Mouse (Mus musculus) MEL-GATA-1-ER (cell line): ENCODE results near the gene Lor.

Experiments
- DNase-seq: peaks from one replicate; pipeline ENCODE4 v3.0.0-alpha.2; 2012; ENCODE audit warnings: low read depth; ENCODE audit errors: extremely low read depth

Gene Lor

DNA sequence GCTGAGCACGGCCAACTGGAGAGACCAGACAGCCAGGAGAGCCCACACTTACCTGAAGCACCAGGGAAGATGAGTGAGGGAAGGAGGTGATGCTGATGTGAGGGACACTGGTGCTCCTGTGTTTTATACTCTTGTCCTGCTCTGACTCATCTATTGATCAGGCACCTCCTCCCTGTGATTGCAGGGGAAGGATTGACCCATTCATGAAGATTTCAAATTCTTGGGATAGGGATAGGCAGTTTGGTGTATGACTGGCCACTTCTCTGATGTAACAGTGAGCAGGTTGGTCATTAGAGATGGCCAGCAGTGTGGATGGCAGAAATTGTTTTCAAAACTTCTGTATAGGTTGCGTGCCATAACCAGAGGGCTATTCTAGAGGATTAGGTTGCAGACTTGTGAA, at the start of gene Lor:
TSS of gene Lor (minus strand) at position 101 of the 400 bp plus-strand sequence.
- DNase-seq: no peak

DNA sequence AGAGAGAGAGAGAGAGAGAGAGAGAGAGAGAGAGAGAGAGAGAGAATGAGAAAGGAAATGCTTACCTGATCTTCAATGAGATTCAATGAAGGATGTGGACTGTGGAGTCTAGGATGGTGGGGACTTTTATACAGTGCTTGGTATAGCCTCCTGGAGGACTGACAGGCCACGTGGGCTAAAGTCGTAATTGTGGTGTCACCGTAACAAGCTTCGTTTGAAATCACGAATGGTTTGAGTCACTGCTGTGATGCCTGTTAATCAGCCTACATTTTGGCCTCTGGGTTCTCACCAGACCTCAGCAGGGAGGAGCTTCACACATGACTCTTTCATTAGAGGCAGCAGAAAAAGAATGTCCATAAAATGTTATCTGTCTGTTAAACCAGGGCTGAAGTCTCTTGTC, 40.9 kb upstream of the Lor start, which contains the start of gene Prr9:
TSS of gene Prr9 (minus strand) at position 101 of the 400 bp plus-strand sequence.
- no peak for DNase-seq

GRCm38 (mm10) chr3:92120902-92121301, 38.0 kb upstream of the Lor start:
- DNase-seq: no peak

GRCm38 (mm10) chr3:92117930-92118329, 35.0 kb upstream of the Lor start:
- DNase-seq: no peak

DNA sequence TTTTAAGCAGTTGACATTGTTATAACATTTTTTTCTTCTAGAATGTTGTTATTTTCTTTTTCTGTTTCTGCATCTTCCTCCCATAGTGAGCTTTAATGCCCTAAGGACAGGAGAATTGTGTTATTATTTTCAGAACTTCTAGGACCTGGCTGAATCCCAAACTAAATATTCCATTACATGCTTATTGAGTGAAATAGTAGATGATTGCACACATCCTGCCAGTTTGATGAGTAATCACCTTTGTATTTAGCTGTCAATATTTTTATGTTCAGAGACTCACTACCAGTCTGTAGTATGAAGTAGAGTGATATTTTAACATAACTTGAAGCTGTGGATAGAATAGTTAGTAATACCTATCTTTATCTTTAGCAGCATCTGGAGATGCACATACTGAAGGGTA, 28.6 kb upstream of the Lor start:
- DNase-seq: no peak

DNA sequence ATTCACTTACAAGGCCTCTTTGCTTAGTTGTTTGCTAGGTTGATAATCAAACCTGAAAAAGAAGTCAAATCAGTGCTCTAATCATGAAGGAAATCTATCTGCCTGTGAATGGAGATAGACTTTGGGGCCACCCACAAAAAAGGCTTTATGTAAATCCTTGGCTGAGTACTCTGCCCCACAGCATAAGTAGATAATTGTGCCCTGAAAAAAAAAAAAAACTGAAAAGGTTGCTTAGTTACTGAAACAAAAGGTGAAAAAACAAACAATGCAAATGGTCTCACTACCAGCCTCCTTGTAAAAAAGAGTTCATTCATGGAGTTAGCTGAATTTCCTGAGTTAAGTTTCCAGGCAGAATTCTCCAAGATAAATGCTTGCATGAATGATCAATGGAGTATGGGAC, 27.8 kb upstream of the Lor start:
- no peak for DNase-seq

- no peak for DNase-seq
Observed at GRCm38 (mm10) chr3:92106582-92106981, 23.6 kb upstream of the Lor start.

GRCm38 (mm10) chr3:92081285-92081931, 1.5 kb downstream of the Lor start:
- no peak for DNase-seq

GRCm38 (mm10) chr3:92080462-92081284, 2.3 kb downstream of the Lor start:
- DNase-seq: no peak

DNA sequence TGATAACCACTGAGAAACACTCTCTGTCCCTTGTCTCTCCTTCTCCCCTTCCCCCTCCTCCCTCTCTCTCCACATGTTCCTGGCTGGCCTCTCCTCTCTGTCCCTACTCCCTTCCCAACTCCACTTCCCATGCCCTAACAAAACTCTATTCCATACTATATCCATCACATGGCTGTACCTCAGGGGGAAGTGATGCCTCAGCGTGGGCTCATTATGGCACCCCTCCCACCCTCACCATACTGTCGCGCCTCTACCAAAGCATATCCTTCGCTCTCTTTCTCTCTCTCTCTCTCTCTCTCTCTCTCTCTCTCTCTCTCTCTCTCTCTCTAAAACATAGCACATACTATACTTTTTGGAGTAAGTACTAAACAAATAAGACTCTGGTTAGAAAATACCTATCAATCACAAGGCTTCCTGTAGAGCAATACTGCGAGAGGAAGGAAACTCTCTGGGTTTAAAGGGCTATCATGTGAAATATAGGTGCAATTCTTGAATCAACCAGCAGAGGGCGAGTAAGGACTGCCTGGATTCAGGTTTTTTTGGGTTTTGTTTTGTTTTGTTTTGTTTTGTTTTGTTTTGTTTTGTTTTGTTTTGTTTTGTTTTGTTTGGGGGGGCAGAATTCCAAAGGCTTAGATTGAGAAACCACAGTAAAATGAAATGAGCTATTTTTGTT, 32.4 kb downstream of the Lor start:
- no peak for DNase-seq

DNA sequence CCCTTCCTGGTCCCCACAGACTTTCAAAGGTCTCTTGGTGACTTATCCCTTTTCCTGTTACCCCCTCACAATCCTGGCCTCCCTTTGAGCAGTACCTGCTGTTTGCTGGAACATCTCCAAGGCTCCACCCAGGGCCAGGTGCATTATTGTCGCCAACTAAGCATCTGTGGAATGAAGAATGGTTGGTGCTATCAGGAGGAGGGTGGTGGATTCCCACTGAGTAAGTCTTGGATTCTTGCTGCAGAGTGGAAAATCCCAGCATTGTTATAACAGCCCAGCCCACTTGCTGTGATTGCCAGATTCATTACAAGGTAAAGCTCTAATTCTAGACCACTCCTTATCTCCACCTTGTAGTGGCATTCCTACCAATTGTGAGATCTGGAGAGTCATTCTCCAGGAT, 49.0 kb downstream of the Lor start:
- no peak for DNase-seq

GRCm38 (mm10) chr3:92033203-92033602, 49.7 kb downstream of the Lor start:
- no peak for DNase-seq
